Mouse (Mus musculus) G1E-ER4 (cell line): ENCODE data around the gene Actg1. TPM values are rescaled to one million over a fixed set of nuclear protein-coding genes. Genes with fewer than 3 reads are reported as not detected.

ENCODE experiments used
- GATA1 ChIP-seq: IDR thresholded peaks from one replicate; pipeline ENCODE4 v1.8.0; 2012; ENCODE audit warnings: low read length, inconsistent platforms
- polyA plus RNA-seq: library from polyadenylated mRNA; stranded (reverse); fragments of >175 nt; gene quantifications from 2 replicates; pipeline ENCODE4 v1.2.3, GENCODE M21; 2012

Actg1 gene
- polyA plus RNA-seq, 1 experiment, result 103 TPM

DNA sequence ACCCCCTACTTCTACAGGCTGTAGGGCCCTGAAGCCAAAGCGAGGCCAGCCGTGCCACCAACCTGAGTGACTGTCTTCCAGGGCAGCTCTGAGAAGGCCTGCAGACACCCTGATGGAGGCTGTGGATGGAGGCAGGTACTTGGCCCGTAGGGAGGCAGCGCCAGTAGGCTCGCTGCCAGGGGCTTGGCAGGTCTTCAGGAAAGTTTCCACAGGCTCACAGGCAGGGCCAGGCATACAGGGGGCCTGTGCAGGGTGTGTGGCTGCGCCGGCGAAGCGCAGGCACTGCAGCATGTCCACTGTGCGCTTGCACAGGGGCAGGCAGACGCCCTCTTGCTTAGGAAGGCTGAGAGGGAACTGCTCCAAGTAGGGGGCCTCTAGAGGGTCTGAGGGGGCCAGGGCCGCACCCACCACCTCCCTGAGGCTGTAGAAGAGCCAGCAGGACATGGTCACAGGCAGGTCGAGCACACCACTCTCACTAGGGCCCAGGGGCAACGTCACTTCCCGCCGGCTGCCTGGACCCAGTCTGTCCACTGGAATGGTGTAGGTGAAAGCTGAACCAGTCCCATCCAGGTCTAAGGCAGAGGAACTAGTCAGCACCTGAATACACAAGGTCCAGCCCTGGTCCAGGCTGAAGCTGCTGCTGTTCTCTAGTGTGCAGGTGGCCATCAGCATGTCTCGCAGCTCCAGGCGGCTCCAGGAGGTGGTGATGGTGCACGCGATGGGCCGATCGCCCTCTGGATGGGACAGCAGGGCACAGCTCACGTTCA, 25.7 kb upstream of the Actg1 start:
- no peak for TF ChIP-seq GATA1

GRCm38 (mm10) chr11:120373025-120373424, 24.7 kb upstream of the Actg1 start:
- no peak for TF ChIP-seq GATA1

GRCm38 (mm10) chr11:120369656-120370055, 21.3 kb upstream of the Actg1 start:
- TF ChIP-seq GATA1, result no peak

GRCm38 (mm10) chr11:120366443-120367027, 18.2 kb upstream of the Actg1 start:
- TF ChIP-seq GATA1, result no peak

DNA sequence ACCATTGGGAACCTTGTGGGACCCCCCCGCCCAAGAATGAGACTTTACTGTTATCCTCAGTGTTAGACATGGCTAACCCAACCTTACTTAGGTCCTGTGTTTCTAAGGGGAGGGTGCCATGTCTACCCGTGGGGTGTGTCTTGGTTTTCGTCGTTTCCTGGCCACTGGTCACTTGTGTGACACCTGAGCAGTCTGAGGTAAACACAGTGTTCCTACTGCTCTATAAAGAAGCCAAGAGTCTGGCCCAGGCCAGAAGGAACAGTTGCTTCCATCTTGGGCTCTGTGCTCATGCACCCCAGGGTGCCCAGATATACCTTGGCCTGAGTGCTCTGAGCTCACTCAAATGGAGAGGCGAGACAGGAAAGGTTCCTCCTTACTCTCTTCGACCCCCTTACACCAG, 14.5 kb upstream of the Actg1 start:
- TF ChIP-seq GATA1, result no peak

DNA sequence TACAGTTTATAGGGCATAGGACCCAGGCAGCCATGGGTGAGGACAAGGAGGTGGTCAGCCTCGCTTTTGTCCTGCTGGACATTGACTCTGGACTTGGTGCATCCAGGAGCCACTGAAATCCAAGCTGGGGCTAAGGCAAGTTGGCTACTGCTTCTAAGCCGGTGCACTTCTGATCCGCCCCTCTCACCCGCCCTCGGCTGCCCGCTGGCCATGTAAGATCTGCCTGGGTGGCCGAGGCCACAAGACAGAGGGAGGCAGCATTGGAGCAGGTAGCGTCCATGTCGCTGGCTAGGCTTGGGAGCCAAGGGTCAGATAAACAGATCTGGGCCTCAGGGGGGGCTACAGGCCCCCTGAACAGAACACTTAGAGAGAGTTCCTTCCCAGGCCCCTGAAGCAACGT, 13.0 kb upstream of the Actg1 start, which contains the start of gene Fscn2:
TSS of gene Fscn2 (plus strand) at position 240 of the 400 bp plus-strand sequence.
- TF ChIP-seq GATA1, result no peak

DNA sequence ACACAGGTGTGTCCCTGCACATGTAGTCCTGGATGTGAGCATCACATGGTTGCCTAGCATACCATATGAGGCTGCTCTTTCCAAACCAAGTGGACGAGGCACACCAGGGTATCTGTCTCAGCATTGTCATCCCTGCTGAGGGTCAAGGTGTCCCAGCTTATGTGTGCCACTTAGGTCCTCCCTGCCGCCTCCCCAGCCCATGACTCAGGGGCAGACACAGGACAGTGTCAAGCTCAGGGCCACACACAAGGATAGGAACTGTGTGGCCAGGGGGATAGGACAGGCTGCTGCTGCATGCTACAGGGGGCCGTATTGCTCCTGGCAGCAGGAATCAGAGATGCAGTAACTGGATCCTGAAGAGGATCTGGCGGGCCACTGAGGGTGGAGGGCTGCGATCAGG, 12.4 kb upstream of the Actg1 start:
- TF ChIP-seq GATA1, result no peak

DNA sequence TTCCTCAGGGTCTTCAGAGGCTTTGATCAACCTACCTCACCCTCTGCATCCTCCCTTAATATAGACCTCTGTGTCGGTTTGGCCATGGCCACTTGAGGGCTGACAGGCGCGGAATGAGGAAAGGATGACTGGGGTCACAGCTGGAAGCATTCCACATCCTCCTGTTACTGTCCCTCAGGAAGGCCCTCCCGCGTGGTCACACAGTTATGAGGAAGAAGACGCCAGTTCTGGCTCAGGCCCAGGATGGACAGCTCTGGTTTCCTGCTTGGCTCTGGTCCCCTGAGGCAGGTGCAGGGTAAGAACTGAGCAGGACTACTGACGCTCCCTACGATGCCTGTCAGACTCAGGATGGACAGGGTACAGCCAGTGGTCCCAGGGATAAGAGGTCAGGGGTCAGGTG, 11.7 kb upstream of the Actg1 start:
- no peak for TF ChIP-seq GATA1

GRCm38 (mm10) chr11:120359391-120359790, 11.0 kb upstream of the Actg1 start:
- TF ChIP-seq GATA1, result no peak

GRCm38 (mm10) chr11:120357791-120358401, 9.6 kb upstream of the Actg1 start:
- TF ChIP-seq GATA1, result no peak

- TF ChIP-seq GATA1, result no peak
These were observed 8.6 kb upstream of the Actg1 start for GRCm38 (mm10) chr11:120356900-120357299.

- no peak for TF ChIP-seq GATA1
These were observed 8.0 kb upstream of the Actg1 start for GRCm38 (mm10) chr11:120356319-120356840.

- TF ChIP-seq GATA1, result no peak
These were observed 7.1 kb upstream of the Actg1 start for GRCm38 (mm10) chr11:120355277-120356039.

- TF ChIP-seq GATA1, result no peak
These were observed 6.2 kb upstream of the Actg1 start for GRCm38 (mm10) chr11:120354304-120355276.
